Mouse (Mus musculus): ENCODE measurements at regions not wholly inside any gene's neighbourhood (a gene's known extent, or its start where the extent isn't known, plus 50 kb on each side); places are given as distances from the start of the nearest gene placed in this dataset.

DNA sequence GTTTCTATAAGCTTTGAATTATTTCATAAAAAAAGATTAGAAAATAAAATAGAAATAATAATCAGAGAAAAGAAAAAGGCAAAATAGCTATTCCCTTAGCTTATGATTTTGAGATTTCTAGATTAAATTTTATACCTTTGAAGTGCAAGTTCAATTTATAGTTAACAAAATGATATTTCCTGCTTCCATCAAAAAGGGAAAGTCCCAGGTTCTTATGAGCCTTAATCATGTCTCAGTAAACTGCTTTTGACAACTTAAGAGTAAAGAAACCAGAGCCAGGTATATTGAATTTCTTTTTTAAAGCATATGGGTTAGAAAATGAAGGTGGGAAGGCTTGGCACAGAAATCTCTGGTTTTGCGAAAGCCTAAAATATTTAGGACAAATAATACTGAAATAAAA lies 733.4 kb upstream of the Tbl1xr1 start:
- TF ChIP-seq CTCF (IDR thresholded peaks at IDR 0.05; ENCODE audit: low read depth, low read length) (no peak), POLR2A (IDR thresholded peaks at IDR 0.05; ENCODE audit: borderline replicate concordance, low read depth, low read length) (no peak)
